Mouse (Mus musculus) spleen, adult 2 months (tissue): ENCODE measurements around the gene Ttc6.

Experiments
- CTCF ChIP-seq: fragments of 200-500 bp; IDR thresholded peaks from 2 replicates; pipeline ENCODE4 v1.5.1; 2011; ENCODE audit warnings: mild to moderate bottlenecking, inconsistent platforms; ENCODE audit not compliant: insufficient read depth, insufficient read length, insufficient replicate concordance; ENCODE audit errors: extremely low read depth
- POLR2A ChIP-seq: fragments of 200-500 bp; IDR thresholded peaks from 2 replicates; pipeline ENCODE4 v1.6.1; 2011; ENCODE audit warnings: low read depth, low read length, inconsistent platforms

DNA sequence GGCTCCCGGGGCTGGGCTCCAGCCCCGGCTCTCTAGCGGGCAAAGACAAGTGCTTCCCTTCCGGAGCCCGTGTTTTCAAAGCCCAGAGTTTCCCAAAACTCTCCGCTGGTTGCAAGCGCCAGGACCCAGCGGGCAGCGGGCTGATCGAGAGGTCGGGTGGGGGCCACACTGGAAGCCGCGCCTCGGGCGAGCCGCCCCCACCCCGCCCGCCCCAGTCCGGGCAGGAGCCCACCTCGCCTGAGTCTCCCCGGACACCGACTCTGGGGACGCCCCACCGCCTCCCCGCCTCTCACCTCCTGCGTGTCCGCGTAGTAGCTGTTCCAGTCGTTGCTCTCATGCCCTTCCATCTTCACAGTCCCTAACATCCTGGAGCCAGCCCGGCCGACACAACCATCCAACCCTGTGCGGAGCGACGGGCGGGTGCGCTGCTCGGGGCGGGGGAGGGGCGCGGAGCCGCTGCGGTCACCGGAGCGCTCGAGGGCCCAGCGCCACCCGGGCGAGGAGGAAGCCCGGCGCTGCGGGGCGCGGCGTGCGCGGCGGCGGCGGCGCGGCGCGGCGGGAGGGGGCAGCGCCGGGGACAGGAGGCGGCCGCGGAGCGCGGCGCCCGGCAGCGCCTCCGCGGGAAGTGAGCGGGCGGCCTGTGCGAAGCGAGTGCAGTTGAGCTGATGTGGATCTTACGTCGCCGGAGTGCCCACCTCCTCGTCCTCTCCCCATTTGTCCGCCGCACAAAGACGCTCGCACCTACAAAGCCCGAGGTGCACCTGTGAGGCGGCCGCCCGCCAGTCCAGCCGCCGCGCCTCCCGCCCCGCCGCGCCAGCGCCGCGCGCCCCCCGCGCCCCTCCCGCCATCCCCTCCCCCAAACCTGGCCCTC lies 18.3 kb upstream of the Ttc6 start:
- TF ChIP-seq CTCF (no peak), POLR2A (no peak)
